Mouse (Mus musculus) Patski (cell line): Measurements from ENCODE around the gene Gpr180. TPM values are rescaled to one million over a fixed set of nuclear protein-coding genes. Genes with fewer than 3 reads are reported as not detected.
"Not testable (repeated sequence)": the region's sequence is repeated elsewhere in the genome, so short reads cannot be mapped to it uniquely, and the experiment has no call there.

Source experiments
- ATAC-seq: fragments of 100-300 bp; one replicate; pipeline ENCODE4 v1.8.0; 2021
- CTCF ChIA-PET: fragments of 350-600 bp; sonication (Branson Sonifier 250); formaldehyde crosslinking; loops from one replicate; lab custom pipeline; 2022; ENCODE audit warnings: inconsistent platforms; lab: Charles Lee
- POLR2A ChIA-PET: fragments of 350-600 bp; sonication (Branson Sonifier 250); formaldehyde crosslinking; loops from one replicate; lab custom pipeline; 2022; ENCODE audit warnings: antibody characterized with exemption, inconsistent platforms; lab: Charles Lee
- DNase-seq: peaks from one replicate; pipeline ENCODE4 v3.0.0-alpha.2; 2011; ENCODE audit warnings: low read depth, low spot score
- H3K27me3 ChIP-seq: fragments of 371-371 bp; one replicate; pipeline ENCODE4 v1.5.1; 2021
- CTCF ChIP-seq: fragments of 100-300 bp; IDR thresholded peaks from one replicate; pipeline ENCODE4 v1.5.1; 2021
- in situ Hi-C: fragments of 300-500 bp; cut with MboI; formaldehyde crosslinking; loops from 3 replicates; pipeline ENCODE4 v1.11.1; 2018; ENCODE audit warnings: low pct_unique_long_range_greater_than_20kb, mixed read lengths
- polyA plus RNA-seq: library from polyadenylated mRNA; unstranded; gene quantifications from one replicate; pipeline ENCODE4 v1.2.3, GENCODE M21; 2021

Gpr180 gene
- polyA plus RNA-seq, 1 experiment from 2014 or later, result 28.3 TPM

GRCm38 (mm10) chr14:118151651-118152293 is 14.8 kb downstream of the Gpr180 start:
- TF ChIP-seq CTCF, result no peak
- no peaks in the 10 kb centered on the region for H3K27me3 ChIP-seq
- in situ Hi-C loops, result no loop called here
- ChIA-PET POLR2A (no interaction called here), CTCF (interaction anchor here (0.6 to 1.9 kb wide), 3 partner anchors 11 to 210 kb away, joined by 3 to 6 read pairs (median 4); no protein-coding TSS in a partner anchor)
- ATAC-seq, result no peak
- no peak for DNase-seq

- POLR2A ChIA-PET, result no interaction called here
- no peak for TF ChIP-seq CTCF
These were observed 15.3 kb downstream of the Gpr180 start for GRCm38 (mm10) chr14:118152294-118152651.

GRCm38 (mm10) chr14:118156056-118156455 is 19.1 kb downstream of the Gpr180 start:
- H3K27me3 ChIP-seq, in situ Hi-C loops, DNase-seq, POLR2A ChIA-PET, ATAC-seq, CTCF ChIA-PET: not testable (repeated sequence)

More at GRCm38 (mm10) chr14:118152294-118152651, 15.3 kb downstream of the Gpr180 start:
- ATAC-seq, result no peak
- in situ Hi-C loops, result no loop called here
- no peak for DNase-seq
- no peaks in the 10 kb centered on the region for H3K27me3 ChIP-seq
- CTCF ChIA-PET, result interaction anchor here (1.6 to 1.9 kb wide), 2 partner anchors 12 to 14 kb away, joined by 4 to 6 read pairs; no protein-coding TSS in a partner anchor

GRCm38 (mm10) chr14:118156740-118157139 is 19.8 kb downstream of the Gpr180 start:
- H3K27me3 ChIP-seq, result no peaks in the 10 kb centered on the region
- CTCF ChIA-PET, result interaction anchor here (1.3 to 1.9 kb wide), 4 partner anchors 8 to 20 kb away, joined by 3 to 5 read pairs (median 4); partner anchors contain the start of gene Gpr180
- DNase-seq (no peak), ATAC-seq (no peak)
- in situ Hi-C loops, result no loop called here
- POLR2A ChIA-PET, result interaction anchor here (0.7 kb wide), 1 partner anchor 43 kb away, joined by 5 read pairs; no protein-coding TSS in a partner anchor
- no peak for TF ChIP-seq CTCF

- CTCF ChIA-PET, result interaction anchor here (0.7 to 1.9 kb wide), 5 partner anchors 9 to 660 kb away, joined by 3 to 5 read pairs (median 4); partner anchors contain the start of gene Gpr180
These were observed 20.2 kb downstream of the Gpr180 start for GRCm38 (mm10) chr14:118157146-118157545.

GRCm38 (mm10) chr14:118161751-118162150 is 24.8 kb downstream of the Gpr180 start:
- no peak for TF ChIP-seq CTCF
- DNase-seq (no peak), ATAC-seq (no peak)
- POLR2A ChIA-PET, result interaction anchor here (0.6 kb wide), 1 partner anchor 11 kb away, joined by 3 read pairs; no protein-coding TSS in a partner anchor
- in situ Hi-C loops, result no loop called here
- no peaks in the 10 kb centered on the region for H3K27me3 ChIP-seq
- CTCF ChIA-PET, result no interaction called here

More at GRCm38 (mm10) chr14:118157146-118157545, 20.2 kb downstream of the Gpr180 start:
- ATAC-seq, result no peak
- H3K27me3 ChIP-seq, result no peaks in the 10 kb centered on the region
- in situ Hi-C loops, result no loop called here
- POLR2A ChIA-PET, result interaction anchor here (0.7 kb wide), 1 partner anchor 43 kb away, joined by 5 read pairs; no protein-coding TSS in a partner anchor
- TF ChIP-seq CTCF, result peak; percentile 95
- DNase-seq, result no peak

- CTCF ChIA-PET, result no interaction called here
- TF ChIP-seq CTCF, result no peak
- in situ Hi-C loops, result no loop called here
- ATAC-seq (no peak), DNase-seq (no peak)
- POLR2A ChIA-PET, result no interaction called here
- H3K27me3 ChIP-seq, result no peaks in the 10 kb centered on the region
These were observed 25.7 kb downstream of the Gpr180 start for GRCm38 (mm10) chr14:118162640-118163039.

GRCm38 (mm10) chr14:118168776-118169175 is 31.8 kb downstream of the Gpr180 start:
- DNase-seq, result no peak
- TF ChIP-seq CTCF, result no peak
- POLR2A ChIA-PET, result no interaction called here
- H3K27me3 ChIP-seq, result no peaks in the 10 kb centered on the region
- ATAC-seq, result no peak
- CTCF ChIA-PET, result no interaction called here
- in situ Hi-C loops, result no loop called here

GRCm38 (mm10) chr14:118173590-118174203 is 36.7 kb downstream of the Gpr180 start:
- ChIA-PET CTCF (interaction anchor here (1.4 kb wide), 1 partner anchor 17 kb away, joined by 3 read pairs; no protein-coding TSS in a partner anchor), POLR2A (interaction anchor here (0.6 kb wide), 1 partner anchor 179 kb away, joined by 3 read pairs; no protein-coding TSS in a partner anchor)
- ATAC-seq, result no peak
- TF ChIP-seq CTCF, result peak; percentile 26
- H3K27me3 ChIP-seq, result no peaks in the 10 kb centered on the region
- DNase-seq, result no peak
- in situ Hi-C loops, result no loop called here

GRCm38 (mm10) chr14:118175071-118175693 is 38.2 kb downstream of the Gpr180 start:
- H3K27me3 ChIP-seq, result no peaks in the 10 kb centered on the region
- in situ Hi-C loops, result no loop called here
- ChIA-PET CTCF (interaction anchor here (1.4 kb wide), 1 partner anchor 18 kb away, joined by 3 read pairs; no protein-coding TSS in a partner anchor), POLR2A (no interaction called here)
- DNase-seq (no peak), ATAC-seq (no peak)
- no peak for TF ChIP-seq CTCF
